Mouse (Mus musculus) heart, postnatal 0 days (tissue): ENCODE results near the gene Aen.

Source experiments
- CTCF ChIP-seq: IDR thresholded peaks from 2 replicates; pipeline ENCODE4 v1.5.1; 2016; ENCODE audit warnings: antibody characterized with exemption, control low read depth, low read depth
- EP300 ChIP-seq: IDR thresholded peaks from 2 replicates; pipeline ENCODE4 v1.6.1; 2016; ENCODE audit warnings: antibody characterized with exemption, low read depth

GRCm38 (mm10) chr7:78864446-78864802 lies 31.2 kb upstream of the Aen start:
- TF ChIP-seq EP300 (no peak), CTCF (no peak)
